Mouse (Mus musculus): ENCODE data around the gene Ribc2. TPM values are rescaled to one million over a fixed set of nuclear protein-coding genes. Genes with fewer than 3 reads are reported as not detected.

Ribc2 gene
- polyA plus RNA-seq, 1 experiment from 2014 or later, result 0.13 TPM

DNA sequence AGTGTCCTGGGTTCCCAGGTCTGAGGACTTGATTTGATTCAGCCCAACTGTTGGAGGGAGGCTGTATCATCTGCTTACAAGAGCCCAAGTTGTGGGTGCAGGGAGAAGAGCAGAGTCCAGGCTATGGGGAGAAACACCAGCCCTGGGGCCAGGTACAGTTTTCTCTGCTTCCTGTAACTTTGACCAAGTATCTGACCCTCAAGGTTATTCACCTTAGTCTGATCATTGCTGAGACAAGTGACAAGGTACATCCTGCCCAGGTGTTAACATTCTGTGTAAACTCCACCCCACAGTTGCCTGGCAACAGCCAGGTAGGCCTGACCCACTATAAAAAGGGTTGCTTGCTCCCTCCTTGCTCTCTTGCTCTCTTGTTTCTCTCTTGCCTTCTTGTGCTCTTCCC, 29.5 kb downstream of the Ribc2 start:
- peak overlapping the region; percentile 63; the same call in 1 of the 2 replicates for H3K27ac ChIP-seq (ENCODE audit: low read depth, low read length)
- peak; percentile 85 for ATAC-seq

DNA sequence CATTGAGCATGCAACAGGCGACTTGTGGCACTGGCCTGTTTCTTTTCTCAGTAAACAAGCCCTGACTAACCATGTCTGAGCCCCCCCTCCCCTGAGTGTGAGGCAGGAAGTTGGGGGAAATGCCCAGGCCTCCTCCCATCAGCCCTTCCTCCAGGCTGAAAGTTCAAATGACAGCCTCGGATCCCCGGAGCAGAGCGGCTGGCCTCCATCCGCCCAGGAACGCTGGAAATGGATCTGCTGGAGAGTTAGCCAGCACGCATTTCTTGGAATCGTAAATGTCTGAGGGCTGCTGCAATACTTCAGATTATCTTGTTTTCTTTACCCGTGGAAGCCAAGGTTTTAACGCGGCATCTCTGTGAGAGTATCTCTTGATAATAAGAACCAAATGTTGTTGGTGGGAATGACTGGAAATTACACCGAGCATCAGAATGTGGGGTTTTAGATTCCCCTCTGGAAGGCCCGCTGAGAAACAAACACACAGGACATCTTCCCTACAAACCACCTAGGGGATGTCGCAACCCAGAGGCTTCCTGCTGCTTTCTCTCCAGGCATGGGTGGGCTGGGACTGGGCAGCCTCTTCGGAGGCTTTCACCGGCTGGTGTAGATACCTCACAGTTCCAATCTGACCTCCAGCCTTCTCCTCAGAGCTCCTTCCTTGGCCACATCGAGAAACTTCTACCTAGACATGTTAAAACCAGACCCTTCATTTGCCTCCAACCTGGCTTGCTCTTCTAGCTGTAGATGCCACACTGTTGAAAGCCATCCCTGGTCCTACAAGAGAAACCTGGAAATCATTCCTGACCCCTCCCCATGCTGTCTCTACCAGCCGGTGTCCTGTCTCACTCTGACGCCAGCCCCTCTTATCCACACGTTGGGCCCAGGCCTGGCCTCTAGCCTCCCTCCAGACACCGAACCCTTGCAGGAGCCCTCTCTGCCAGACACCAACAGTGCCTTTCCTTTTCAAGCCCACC, 31.1 kb downstream of the Ribc2 start:
- no peak overlapping the region for H3K9ac ChIP-seq (ENCODE audit: low read depth, low read length)
- no peak overlapping the region for H3K4me2 ChIP-seq (replicated peaks; ENCODE audit: low read depth)
- H3K36me3 ChIP-seq (ENCODE audit: control insufficient read depth, insufficient read depth), result no peaks in the 10 kb centered on the region
- H3K4me1 ChIP-seq (replicated peaks; ENCODE audit: control insufficient read depth, insufficient read depth, low read length), result 0 out of 2 replicates have a peak, but pooled peaks cover 2% of the 10 kb centered on the region
- TF ChIP-seq CTCF (IDR thresholded peaks at IDR 0.05; ENCODE audit: low read depth), result no peak
- no peak overlapping the region for H3K4me3 ChIP-seq (ENCODE audit: low read depth, low read length)
- WGBS, result 48% methylated on average over 21 of the region's 21 CpGs
- no peaks in the 10 kb centered on the region for H3K9me3 ChIP-seq (ENCODE audit: control insufficient read depth)
- no peaks in the 10 kb centered on the region for H3K27me3 ChIP-seq (replicated peaks; ENCODE audit: control insufficient read depth, insufficient read depth, low read length)
- peak overlapping the region; percentile 36; the same call in 1 of the 2 replicates for H3K27ac ChIP-seq (ENCODE audit: low read depth, low read length)
- ATAC-seq, result no peak

More for the DNA sequence above, 29.5 kb downstream of the Ribc2 start:
- H3K4me3 ChIP-seq (ENCODE audit: low read depth, low read length), result no peak overlapping the region
- H3K4me2 ChIP-seq (replicated peaks; ENCODE audit: low read depth), result no peak overlapping the region
- no peaks in the 10 kb centered on the region for H3K9me3 ChIP-seq (ENCODE audit: control insufficient read depth)
- TF ChIP-seq CTCF (IDR thresholded peaks at IDR 0.05; ENCODE audit: low read depth), result no peak
- H3K36me3 ChIP-seq (ENCODE audit: control insufficient read depth, insufficient read depth), result no peaks in the 10 kb centered on the region
- H3K27me3 ChIP-seq (replicated peaks; ENCODE audit: control insufficient read depth, insufficient read depth, low read length), result no peaks in the 10 kb centered on the region
- no peak overlapping the region for H3K9ac ChIP-seq (ENCODE audit: low read depth, low read length)
- 0 out of 2 replicates have a peak, but pooled peaks cover 2% of the 10 kb centered on the region for H3K4me1 ChIP-seq (replicated peaks; ENCODE audit: control insufficient read depth, insufficient read depth, low read length)

DNA sequence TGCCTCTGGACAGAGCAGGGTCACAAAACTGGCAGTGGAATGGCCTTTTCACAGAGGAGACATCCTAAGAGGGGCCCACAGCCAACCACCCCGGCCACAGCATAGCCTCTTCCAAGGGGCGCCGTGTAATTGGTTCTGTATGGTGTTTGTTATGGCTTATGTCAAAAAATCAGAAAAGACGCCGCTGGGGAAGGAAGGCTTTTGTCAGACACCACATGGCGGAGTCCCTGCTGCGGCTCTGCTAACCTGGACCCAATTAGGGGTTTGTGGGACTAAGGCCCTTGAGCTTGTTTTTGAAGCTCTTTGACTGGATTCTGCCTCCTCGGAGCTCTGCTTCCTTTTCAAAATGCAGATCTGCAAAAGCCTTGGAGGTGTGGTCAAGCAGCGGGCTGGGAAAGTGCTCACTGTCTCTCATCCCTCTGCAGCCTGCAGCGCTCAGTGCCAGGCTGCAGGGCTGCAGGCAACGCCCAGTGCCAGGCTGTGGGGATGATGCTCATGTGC, 34.6 kb downstream of the Ribc2 start:
- no peak for ATAC-seq
- Histone ChIP-seq H3K4me1 (replicated peaks; ENCODE audit: control insufficient read depth, insufficient read depth, low read length) (0 out of 2 replicates have a peak, but pooled peaks cover 2% of the 10 kb centered on the region), H3K4me2 (replicated peaks; ENCODE audit: low read depth) (no peak overlapping the region), H3K27me3 (replicated peaks; ENCODE audit: control insufficient read depth, insufficient read depth, low read length) (no peaks in the 10 kb centered on the region), H3K4me3 (ENCODE audit: low read depth, low read length) (no peak overlapping the region), H3K36me3 (ENCODE audit: control insufficient read depth, insufficient read depth) (no peaks in the 10 kb centered on the region), H3K27ac (ENCODE audit: low read depth, low read length) (no peak overlapping the region), H3K9ac (ENCODE audit: low read depth, low read length) (no peak overlapping the region), H3K9me3 (ENCODE audit: control insufficient read depth) (no peaks in the 10 kb centered on the region)
- 60% methylated on average over 11 of the region's 11 CpGs for WGBS
- no peak for TF ChIP-seq CTCF (IDR thresholded peaks at IDR 0.05; ENCODE audit: low read depth)

DNA sequence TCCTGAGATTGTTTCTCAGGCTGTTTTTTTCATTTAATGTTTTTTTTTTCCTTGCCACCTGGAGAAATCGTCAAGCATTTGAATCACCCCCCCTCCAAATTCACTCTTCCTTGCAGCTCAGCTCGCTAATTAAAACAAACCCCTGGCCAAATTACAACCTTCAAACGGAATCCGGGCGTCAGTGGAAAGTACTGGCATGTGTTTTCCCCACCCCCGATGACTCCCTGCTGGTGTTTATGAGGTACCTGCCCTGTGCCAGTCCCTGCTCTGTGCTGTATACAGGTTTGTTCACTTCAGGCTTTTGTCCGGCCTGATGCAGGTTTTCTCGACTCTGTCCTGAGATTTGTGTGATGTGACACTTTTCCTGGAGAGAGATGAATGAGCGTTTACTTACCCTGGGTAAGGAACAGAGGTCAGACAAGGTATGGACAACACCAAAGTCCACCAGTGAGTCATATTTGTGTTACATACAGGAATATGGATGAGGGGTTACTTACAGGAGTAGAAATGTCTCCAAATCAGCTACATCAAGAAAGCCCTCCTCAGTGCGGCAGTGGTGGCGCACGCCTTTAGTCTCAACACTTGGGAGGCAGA, 35.3 kb downstream of the Ribc2 start:
- Histone ChIP-seq H3K36me3 (ENCODE audit: control insufficient read depth, insufficient read depth) (no peaks in the 10 kb centered on the region), H3K4me1 (replicated peaks; ENCODE audit: control insufficient read depth, insufficient read depth, low read length) (0 out of 2 replicates have a peak, but pooled peaks cover 2% of the 10 kb centered on the region), H3K27ac (ENCODE audit: low read depth, low read length) (no peak overlapping the region), H3K9me3 (ENCODE audit: control insufficient read depth) (no peaks in the 10 kb centered on the region), H3K9ac (ENCODE audit: low read depth, low read length) (no peak overlapping the region), H3K4me3 (ENCODE audit: low read depth, low read length) (no peak overlapping the region), H3K4me2 (replicated peaks; ENCODE audit: low read depth) (no peak overlapping the region), H3K27me3 (replicated peaks; ENCODE audit: control insufficient read depth, insufficient read depth, low read length) (no peaks in the 10 kb centered on the region)
- no peak for TF ChIP-seq CTCF (IDR thresholded peaks at IDR 0.05; ENCODE audit: low read depth)
- ATAC-seq, result peak; percentile 65
- WGBS, result 56% methylated on average over 12 of the region's 12 CpGs

DNA sequence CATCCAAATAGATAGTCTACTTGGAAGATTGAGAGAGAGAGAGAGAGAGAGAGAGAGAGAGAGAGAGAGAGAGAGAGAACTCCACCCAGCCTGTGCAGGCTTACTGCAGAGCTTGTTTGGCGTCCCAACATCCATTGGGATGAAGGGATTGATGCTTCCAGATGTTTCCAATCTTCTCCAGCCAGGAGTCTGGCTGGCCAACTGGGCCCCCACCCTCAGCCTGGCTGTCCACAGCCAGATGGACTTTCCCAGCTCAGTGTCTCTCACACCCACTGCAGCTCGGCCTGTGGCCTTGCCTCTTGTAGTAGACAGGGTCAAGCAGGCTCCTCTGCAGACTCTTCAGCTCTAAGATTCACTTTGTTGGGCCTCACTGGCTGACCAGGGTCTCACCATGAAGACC, 40.2 kb downstream of the Ribc2 start:
- no peak for ATAC-seq
- 61% methylated on average over 2 of the region's 2 CpGs for WGBS
- no peak overlapping the region for H3K9ac ChIP-seq (ENCODE audit: low read depth, low read length)
- H3K27me3 ChIP-seq (replicated peaks; ENCODE audit: control insufficient read depth, insufficient read depth, low read length), result no peaks in the 10 kb centered on the region
- no peak overlapping the region for H3K4me3 ChIP-seq (ENCODE audit: low read depth, low read length)
- no peak overlapping the region for H3K4me2 ChIP-seq (replicated peaks; ENCODE audit: low read depth)
- no peaks in the 10 kb centered on the region for H3K36me3 ChIP-seq (ENCODE audit: control insufficient read depth, insufficient read depth)
- no peaks in the 10 kb centered on the region for H3K9me3 ChIP-seq (ENCODE audit: control insufficient read depth)
- no peak overlapping the region for H3K27ac ChIP-seq (ENCODE audit: low read depth, low read length)
- no peaks in the 10 kb centered on the region for H3K4me1 ChIP-seq (replicated peaks; ENCODE audit: control insufficient read depth, insufficient read depth, low read length)
- no peak for TF ChIP-seq CTCF (IDR thresholded peaks at IDR 0.05; ENCODE audit: low read depth)

DNA sequence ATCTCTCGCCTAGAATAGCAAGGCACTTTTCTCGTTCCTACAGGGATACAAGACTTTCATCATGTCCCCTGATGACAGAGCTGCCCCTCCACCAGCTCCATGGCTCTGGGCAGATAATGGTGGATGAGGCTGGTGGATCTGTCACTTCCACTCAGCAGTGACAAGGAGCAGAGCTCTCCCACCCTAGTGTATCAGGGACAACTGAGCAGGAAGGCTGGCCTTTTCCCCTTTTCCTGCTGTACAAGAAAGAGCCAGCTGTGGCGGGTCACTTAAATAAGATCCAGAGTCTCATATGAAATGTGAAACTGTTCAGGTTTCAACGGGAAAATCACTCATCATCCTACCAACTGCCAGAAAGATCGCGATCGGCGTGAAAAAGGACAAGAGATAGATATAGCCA, 41.5 kb downstream of the Ribc2 start:
- 67% methylated on average over 8 of the region's 8 CpGs for WGBS
- no peak for ATAC-seq
- H3K9ac ChIP-seq (ENCODE audit: low read depth, low read length), result no peak overlapping the region; the same call in 1 of the 2 replicates
- no peak for TF ChIP-seq CTCF (IDR thresholded peaks at IDR 0.05; ENCODE audit: low read depth)
- no peaks in the 10 kb centered on the region for H3K9me3 ChIP-seq (ENCODE audit: control insufficient read depth)
- H3K27me3 ChIP-seq (replicated peaks; ENCODE audit: control insufficient read depth, insufficient read depth, low read length), result no peaks in the 10 kb centered on the region
- H3K4me3 ChIP-seq (ENCODE audit: low read depth, low read length), result no peak overlapping the region
- no peaks in the 10 kb centered on the region for H3K36me3 ChIP-seq (ENCODE audit: control insufficient read depth, insufficient read depth)
- no peak overlapping the region for H3K4me2 ChIP-seq (replicated peaks; ENCODE audit: low read depth)
- no peak overlapping the region for H3K27ac ChIP-seq (ENCODE audit: low read depth, low read length)
- no peaks in the 10 kb centered on the region for H3K4me1 ChIP-seq (replicated peaks; ENCODE audit: control insufficient read depth, insufficient read depth, low read length)
